Mouse (Mus musculus) embryo, embryonic 9.5 days (tissue): Measurements from ENCODE around the gene Olfr653.

Experiments
- DNase-seq: peaks from one replicate; pipeline ENCODE4 v3.0.0-alpha.2; 2017; ENCODE audit errors: extremely low spot score

The Olfr653 gene

DNA sequence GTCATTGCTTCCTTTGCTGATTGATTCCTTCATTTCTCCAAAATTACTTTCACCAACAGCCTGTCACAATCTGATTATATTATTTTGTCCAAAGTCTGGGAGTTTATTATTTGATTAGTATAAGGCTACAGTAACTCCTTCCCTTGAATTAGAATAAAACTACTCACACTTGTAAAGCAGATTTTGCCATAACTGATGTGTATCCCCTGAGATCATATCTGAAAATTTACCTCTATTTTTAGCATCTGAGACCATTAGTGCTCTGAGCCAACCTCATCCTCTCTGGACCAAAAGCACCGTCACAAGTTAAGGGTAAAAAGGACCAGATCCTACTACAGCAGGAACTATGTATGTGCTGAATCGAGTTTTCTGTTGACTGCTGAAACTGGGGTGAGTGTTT, at the start of gene Olfr653:
Gene Olfr653, plus strand, starts transcription at position 301 of the 400 bp plus-strand sequence.
- DNase-seq: no peak

DNA sequence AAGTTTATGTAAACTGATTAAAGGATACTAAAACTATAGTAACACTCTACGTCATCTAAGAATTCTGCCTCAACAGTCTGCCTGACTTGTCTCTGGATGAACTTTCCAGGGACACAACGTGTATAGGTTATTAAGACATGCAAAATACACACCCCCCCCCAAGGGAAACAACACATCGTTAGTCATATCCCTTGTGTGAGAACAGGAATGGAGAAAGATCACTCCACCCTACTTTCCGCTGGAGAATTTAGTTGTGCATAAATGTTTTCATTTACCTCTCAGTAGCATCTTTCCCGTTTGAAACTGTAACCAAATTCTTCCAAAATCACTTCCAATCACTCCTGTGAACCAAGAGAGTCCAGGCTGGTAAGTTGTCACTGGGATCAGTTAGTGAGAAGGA, 27.3 kb upstream of the Olfr653 start, which contains the start of gene Olfr651:
Gene Olfr651, plus strand, starts transcription at position 301 of the 400 bp plus-strand sequence.
- no peak for DNase-seq

DNA sequence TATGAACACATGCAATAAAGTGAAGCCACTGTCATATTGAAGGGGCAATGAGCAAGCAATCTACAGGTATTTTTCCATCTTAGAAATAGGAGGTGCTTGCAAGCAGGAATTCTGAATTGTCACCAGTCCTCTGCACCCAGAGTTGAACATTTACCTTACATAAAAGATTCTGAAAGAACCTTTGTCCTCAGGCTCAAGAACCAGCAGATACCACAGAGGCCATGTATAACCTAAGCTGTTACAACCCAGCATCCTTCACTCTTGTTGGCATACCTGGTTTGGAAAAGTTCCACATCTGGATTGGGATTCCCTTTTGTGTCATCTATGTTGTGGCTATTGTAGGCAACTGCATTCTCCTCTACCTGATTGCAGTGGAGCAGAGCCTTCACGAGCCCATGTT, 24.4 kb upstream of the Olfr653 start:
- DNase-seq: no peak

DNA sequence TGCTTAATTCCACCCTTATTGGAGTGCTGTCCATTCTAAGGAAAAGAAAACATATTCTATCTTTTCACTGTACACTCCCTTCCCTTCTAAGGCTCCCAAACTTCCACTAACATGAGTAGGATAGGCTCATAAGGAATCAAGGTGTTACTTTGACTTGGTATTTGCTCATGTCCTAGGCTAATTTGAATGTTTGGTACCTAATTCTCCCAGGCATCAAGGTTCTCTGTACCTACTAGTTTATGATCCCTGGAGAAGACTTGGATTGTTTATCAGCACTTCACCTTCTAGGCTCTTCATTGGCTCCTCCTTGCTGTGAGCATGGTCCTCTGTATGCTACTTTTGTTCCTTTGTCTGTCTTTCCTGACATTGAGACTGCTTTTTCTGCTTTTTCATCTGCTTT, 16.5 kb upstream of the Olfr653 start, which contains the start of gene Olfr652:
Gene Olfr652, plus strand, starts transcription at position 301 of the 400 bp plus-strand sequence.
- no peak for DNase-seq

DNA sequence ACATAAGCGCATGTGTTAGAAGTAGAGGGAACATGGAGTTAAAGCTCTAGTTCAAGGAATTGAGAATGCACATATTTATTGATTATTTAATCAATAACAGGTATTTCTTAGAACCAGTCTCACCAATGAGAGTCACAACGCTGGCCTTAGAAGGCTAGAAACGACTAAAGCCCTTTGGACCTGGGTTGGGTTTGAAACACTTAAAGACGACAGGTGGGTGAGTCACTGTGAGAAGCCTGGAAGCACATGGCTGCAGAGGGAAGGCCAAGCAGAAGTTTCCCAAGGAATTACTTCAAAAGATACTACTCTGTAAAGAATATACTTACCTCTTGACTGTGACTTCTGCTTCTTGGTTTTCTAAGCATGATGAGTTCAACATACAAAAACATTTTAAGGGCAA, 3.7 kb downstream of the Olfr653 start:
- DNase-seq: no peak

DNA sequence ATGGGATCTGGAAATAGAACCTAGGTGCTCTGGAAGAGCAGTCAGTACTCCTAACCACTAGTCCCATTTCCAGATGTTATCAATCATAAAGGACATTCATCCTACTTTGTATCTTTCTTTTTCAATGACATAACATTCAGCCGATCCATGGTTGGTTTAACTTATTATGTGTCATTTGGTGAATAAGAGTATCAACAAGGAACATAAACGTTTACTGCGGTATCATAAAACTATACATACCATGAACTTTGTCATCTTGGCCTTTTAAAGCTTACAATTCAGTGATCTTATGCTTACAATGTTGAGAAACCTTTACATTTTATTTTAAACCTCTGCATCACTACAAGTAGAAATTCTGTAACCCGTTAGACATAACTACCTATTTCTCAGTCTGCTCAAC, 4.3 kb downstream of the Olfr653 start:
- no peak for DNase-seq

DNA sequence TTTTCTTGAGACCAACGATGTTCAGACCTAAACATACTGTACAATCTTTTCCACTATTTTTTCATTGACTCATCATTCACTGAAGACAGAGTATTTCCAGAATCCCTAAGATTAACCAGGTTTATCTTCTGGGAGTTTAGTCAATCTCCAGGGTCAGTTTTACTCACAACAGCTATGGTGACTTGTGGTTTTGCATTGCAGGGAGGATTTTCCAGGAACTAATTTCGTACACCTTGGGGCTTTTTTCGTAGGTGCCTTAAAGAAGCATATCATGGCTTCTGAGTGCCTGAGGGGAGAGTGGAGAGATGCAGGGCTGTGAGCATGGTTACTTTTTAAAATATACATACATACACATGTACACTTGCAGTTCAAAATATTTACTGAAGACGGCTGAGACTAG, 9.6 kb downstream of the Olfr653 start, which contains the start of gene Olfr654:
Gene Olfr654, plus strand, starts transcription at position 301 of the 400 bp plus-strand sequence.
- DNase-seq: no peak

DNA sequence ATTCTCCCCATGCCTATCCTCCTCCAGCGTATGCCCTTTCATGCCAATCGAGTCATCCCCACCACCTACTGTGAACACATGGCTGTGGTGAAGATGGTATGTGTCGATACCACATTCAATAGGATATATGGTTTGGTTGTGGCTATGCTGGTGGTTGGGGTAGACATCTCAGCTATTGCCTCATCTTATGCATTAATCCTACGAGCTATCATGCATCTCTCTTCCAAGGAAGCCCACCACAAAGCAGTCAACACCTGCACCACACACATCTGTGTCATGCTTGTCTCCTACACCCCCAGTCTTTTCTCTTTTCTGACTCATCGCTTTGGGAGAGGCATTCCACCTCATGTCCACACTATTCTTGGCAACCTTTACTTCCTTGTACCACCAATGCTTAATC, 11.2 kb downstream of the Olfr653 start:
- no peak for DNase-seq

DNA sequence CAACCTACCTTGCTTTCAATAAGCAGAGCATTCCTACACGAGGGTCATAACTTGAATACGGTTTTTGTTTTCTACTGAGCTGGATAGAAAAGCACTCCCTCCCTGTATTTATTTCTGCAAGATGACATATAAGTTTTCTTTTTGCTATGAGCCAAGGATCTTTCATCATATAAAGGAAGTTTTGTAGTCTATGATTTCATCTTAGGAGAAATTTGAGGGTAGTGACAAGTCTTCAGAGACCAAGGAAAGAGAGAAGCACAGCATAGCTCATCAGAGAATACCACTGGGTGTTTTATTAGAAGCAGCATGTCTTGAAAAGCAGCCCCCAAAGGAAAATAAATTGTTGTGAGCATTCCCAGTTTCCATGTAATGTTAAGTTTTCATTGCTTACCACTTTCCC, 24.6 kb downstream of the Olfr653 start, which contains the start of gene Olfr655:
Gene Olfr655, minus strand, starts transcription at position 101 of the 400 bp plus-strand sequence.
- no peak for DNase-seq

DNA sequence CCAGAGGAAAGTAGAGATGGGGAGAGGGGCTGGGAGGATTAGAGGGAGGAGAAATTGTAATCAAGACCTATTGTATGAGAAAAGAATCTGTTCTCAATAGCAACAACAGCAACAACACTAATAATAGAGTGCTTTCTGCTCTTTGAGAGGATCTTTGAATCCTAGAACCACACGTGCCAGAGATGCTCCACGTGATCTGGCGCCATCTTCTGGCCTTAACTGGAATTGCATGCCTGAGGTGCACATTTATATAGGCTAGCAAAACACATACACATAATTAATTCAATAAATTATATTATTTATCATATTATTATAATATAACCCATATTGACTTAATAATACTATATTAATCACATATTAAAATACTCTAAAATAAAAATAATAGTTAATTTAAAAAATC, 26.1 kb downstream of the Olfr653 start:
- DNase-seq: peak; percentile 50

DNA sequence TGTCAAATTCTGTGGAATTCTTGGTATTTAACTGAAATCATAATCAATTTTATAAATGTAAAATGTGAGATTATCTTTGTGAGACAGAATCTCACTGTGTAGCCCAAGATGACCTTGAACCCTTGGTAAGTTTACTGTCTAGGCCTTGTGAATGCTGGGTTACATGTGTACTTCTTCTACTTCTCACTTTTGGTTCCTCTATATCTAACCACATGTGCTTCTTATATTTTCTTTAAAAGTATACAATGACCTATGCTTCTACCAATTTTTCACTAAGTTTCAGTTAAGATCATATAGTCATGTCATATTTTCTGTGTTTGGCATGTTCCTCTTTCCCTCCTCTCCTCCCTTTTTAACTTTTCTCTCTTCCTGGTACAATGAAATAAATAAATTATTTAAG, 27.6 kb downstream of the Olfr653 start:
- no peak for DNase-seq

DNA sequence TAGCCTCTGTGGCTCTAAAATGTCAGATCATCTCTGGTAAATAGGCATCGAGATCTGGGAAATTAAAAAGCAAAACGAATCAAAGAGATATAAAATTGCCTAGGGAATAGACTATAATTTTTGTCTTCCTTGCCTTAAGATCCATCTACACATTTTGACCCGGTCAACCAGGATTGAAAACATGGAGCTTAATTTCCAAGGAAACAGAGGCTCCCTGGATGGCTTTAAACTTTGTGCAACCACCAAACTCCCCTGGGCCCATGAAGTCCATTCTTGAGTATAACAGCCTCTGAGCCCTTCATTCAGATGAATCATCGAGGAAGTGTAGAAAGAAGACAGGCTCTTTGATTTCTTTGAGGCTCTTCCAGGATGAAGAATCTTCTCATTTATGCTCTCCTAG, 36.5 kb downstream of the Olfr653 start, which contains the start of gene Olfr656:
Gene Olfr656, plus strand, starts transcription at position 301 of the 400 bp plus-strand sequence.
- DNase-seq: no peak

DNA sequence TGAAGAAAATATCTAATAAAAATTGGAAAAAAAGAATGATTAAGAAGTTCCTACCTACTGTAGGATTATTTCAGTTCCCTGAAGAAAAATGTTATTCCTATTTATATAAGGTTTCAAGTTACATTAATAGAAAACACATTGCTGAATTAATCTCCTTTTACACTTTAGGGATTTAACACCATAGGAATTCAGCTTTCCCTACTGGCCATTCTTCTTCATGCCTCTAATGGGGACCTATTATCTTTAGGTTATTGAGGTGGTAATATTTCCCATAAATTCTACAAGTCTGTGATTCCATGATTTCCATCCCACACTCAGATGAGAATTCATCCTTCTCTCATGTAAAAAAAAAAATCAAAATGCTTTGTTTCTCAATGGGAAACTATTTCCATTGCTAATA, 47.4 kb downstream of the Olfr653 start, which contains the start of gene Olfr657:
Gene Olfr657, plus strand, starts transcription at position 301 of the 400 bp plus-strand sequence.
- DNase-seq: no peak
